Mouse (Mus musculus) limb, embryonic 11.5 days (tissue): ENCODE data around the gene Slc19a1. TPM values are rescaled to one million over a fixed set of nuclear protein-coding genes. Genes with fewer than 3 reads are reported as not detected.

Source experiments
- ATAC-seq: fragments of 200-750 bp; cut with Nextera tagmentation; 2 replicates; pipeline ENCODE4 v1.8.0; 2017; ENCODE audit warnings: low read depth; ENCODE audit not compliant: insufficient number of reproducible peaks, low FRiP score, low TSS enrichment
- DNase-seq: peaks from one replicate; pipeline ENCODE4 v3.0.0-alpha.2; 2015; ENCODE audit warnings: low spot score
- H3K27ac ChIP-seq: fragments of 300-500 bp; sonication (generic); replicated peaks from 2 replicates; pipeline ENCODE4 v1.5.1; 2014; ENCODE audit warnings: low read depth, mild to moderate bottlenecking, low read length
- H3K27me3 ChIP-seq: fragments of 300-500 bp; sonication (generic); 2 replicates; pipeline ENCODE4 v1.6.1; 2014; ENCODE audit warnings: mild to moderate bottlenecking, low read length, mixed read lengths; ENCODE audit not compliant: control insufficient read depth, insufficient read depth
- H3K36me3 ChIP-seq: fragments of 300-500 bp; sonication (generic); 2 replicates; pipeline ENCODE4 v1.6.1; 2014; ENCODE audit warnings: mild to moderate bottlenecking, low read length, moderate library complexity, mixed read lengths; ENCODE audit not compliant: control insufficient read depth, insufficient read depth
- H3K4me1 ChIP-seq: fragments of 300-500 bp; sonication (generic); 2 replicates; pipeline ENCODE4 v1.6.1; 2014; ENCODE audit warnings: low read length, mixed read lengths; ENCODE audit not compliant: control insufficient read depth, insufficient read depth
- H3K4me2 ChIP-seq: fragments of 300-500 bp; sonication (generic); 2 replicates; pipeline ENCODE4 v1.6.1; 2014; ENCODE audit warnings: low read depth, mild to moderate bottlenecking, moderate library complexity; ENCODE audit not compliant: severe bottlenecking
- H3K4me3 ChIP-seq: fragments of 300-500 bp; sonication (generic); 2 replicates; pipeline ENCODE4 v1.5.1; 2014; ENCODE audit warnings: low read depth, low read length
- H3K9ac ChIP-seq: fragments of 300-500 bp; sonication (generic); 2 replicates; pipeline ENCODE4 v1.6.1; 2014; ENCODE audit warnings: mild to moderate bottlenecking, low read length
- H3K9me3 ChIP-seq: fragments of 300-500 bp; sonication (generic); 2 replicates; pipeline ENCODE4 v1.6.1; 2016; ENCODE audit warnings: low read length; ENCODE audit not compliant: control insufficient read depth
- WGBS: fragments of 180-500 bp; shearing (Covaris S2); extraction: QIAGEN DNeasy Blood & Tissue Kit; methylation state at CpG from one replicate; pipeline ENCODE4 v1.1.7; 2014; 5-methylcytosine and 5-hydroxymethylcytosine counted together
- polyA plus RNA-seq: library from polyadenylated mRNA; unstranded; fragments of >200 nt; fragmentation: Nextera tagmentation; extraction: Ambion mirVana; gene quantifications from 2 replicates; pipeline ENCODE4 v1.2.1, GENCODE M21; 2014

The Slc19a1 gene
- 29.2 and 34.1 TPM in 2 replicates for polyA plus RNA-seq

- no peak for DNase-seq
- no peaks in the 10 kb centered on the region for H3K9me3 ChIP-seq
- peak within 1 kb of the TSS; percentile 69 for H3K4me3 ChIP-seq
- H3K4me2 ChIP-seq: peak within 1 kb of the TSS; percentile 84
- H3K9ac ChIP-seq: peak within 1 kb of the TSS; percentile 50
- 34% methylated on average over 13 of the region's 13 CpGs for WGBS
- peak; percentile 5; the same call in 1 of the 2 replicates for ATAC-seq
- H3K36me3 ChIP-seq: no peaks in the 10 kb centered on the region
- no peaks in the 10 kb centered on the region for H3K27me3 ChIP-seq
- H3K4me1 ChIP-seq: peaks cover 12% of the 10 kb centered on the region
- no peak within 1 kb of the TSS; the same call in 1 of the 2 replicates for H3K27ac ChIP-seq
Observed at GRCm38 (mm10) chr10:77031768-77032375, at the start of gene Slc19a1. Gene Slc19a1, plus strand, starts transcription at chr10:77032241.

- ATAC-seq (no peak), DNase-seq (no peak)
- Histone ChIP-seq H3K27ac (no peak overlapping the region), H3K4me2 (no peak overlapping the region), H3K4me3 (no peak overlapping the region), H3K27me3 (no peaks in the 10 kb centered on the region), H3K9me3 (no peaks in the 10 kb centered on the region), H3K4me1 (no peaks in the 10 kb centered on the region), H3K9ac (no peak overlapping the region), H3K36me3 (no peaks in the 10 kb centered on the region)
- WGBS: 90% methylated on average over 5 of the region's 5 CpGs
Observed at GRCm38 (mm10) chr10:76988586-76988985, 43.5 kb upstream of the Slc19a1 start.

- ATAC-seq (no peak), DNase-seq (no peak)
- Histone ChIP-seq H3K36me3 (no peaks in the 10 kb centered on the region), H3K4me1 (no peaks in the 10 kb centered on the region), H3K4me3 (no peak overlapping the region), H3K27ac (no peak overlapping the region), H3K9ac (no peak overlapping the region), H3K27me3 (no peaks in the 10 kb centered on the region), H3K4me2 (no peak overlapping the region), H3K9me3 (no peaks in the 10 kb centered on the region)
- 58% methylated on average over 3 of the region's 3 CpGs for WGBS
Observed at GRCm38 (mm10) chr10:76992456-76992855, 39.6 kb upstream of the Slc19a1 start.

- Histone ChIP-seq H3K36me3 (no peaks in the 10 kb centered on the region), H3K9me3 (no peaks in the 10 kb centered on the region), H3K4me3 (no peak overlapping the region), H3K27me3 (no peaks in the 10 kb centered on the region), H3K27ac (no peak overlapping the region), H3K4me1 (no peaks in the 10 kb centered on the region), H3K9ac (no peak overlapping the region), H3K4me2 (no peak overlapping the region)
- WGBS: 85% methylated on average over 17 of the region's 17 CpGs
- DNase-seq: no peak
- no peak for ATAC-seq
Observed at GRCm38 (mm10) chr10:76997759-76998513, 34.1 kb upstream of the Slc19a1 start.

GRCm38 (mm10) chr10:77004936-77005335 is 27.1 kb upstream of the Slc19a1 start:
- ATAC-seq (0 out of 2 replicates have a peak, but pooled peaks have one; percentile 13), DNase-seq (peak; percentile 40)
- no peaks in the 10 kb centered on the region for H3K36me3 ChIP-seq
- no peaks in the 10 kb centered on the region for H3K27me3 ChIP-seq
- no peak overlapping the region for H3K9ac ChIP-seq
- WGBS: 8% methylated on average over 7 of the region's 7 CpGs
- no peak overlapping the region for H3K4me3 ChIP-seq
- H3K27ac ChIP-seq: 0 out of 2 replicates have a peak overlapping the region, but pooled peaks have one; percentile 15
- no peaks in the 10 kb centered on the region for H3K9me3 ChIP-seq
- H3K4me1 ChIP-seq: peaks cover 13% of the 10 kb centered on the region
- H3K4me2 ChIP-seq: no peak overlapping the region

- 26% methylated on average over 8 of the region's 8 CpGs for WGBS
- ATAC-seq (no peak), DNase-seq (peak; percentile 67)
- Histone ChIP-seq H3K27me3 (no peaks in the 10 kb centered on the region), H3K4me2 (no peak overlapping the region), H3K4me1 (peaks cover 13% of the 10 kb centered on the region), H3K36me3 (no peaks in the 10 kb centered on the region), H3K9me3 (no peaks in the 10 kb centered on the region), H3K4me3 (no peak overlapping the region), H3K9ac (no peak overlapping the region), H3K27ac (peak overlapping the region; percentile 3; the same call in 1 of the 2 replicates)
Observed at GRCm38 (mm10) chr10:77007433-77008108, 24.5 kb upstream of the Slc19a1 start.

GRCm38 (mm10) chr10:77008109-77008561 is 23.9 kb upstream of the Slc19a1 start:
- H3K4me1 ChIP-seq: peaks cover 13% of the 10 kb centered on the region
- 27% methylated on average over 9 of the region's 9 CpGs for WGBS
- peak; percentile 46 for DNase-seq
- ATAC-seq: no peak
- H3K4me2 ChIP-seq: no peak overlapping the region
- H3K9me3 ChIP-seq: no peaks in the 10 kb centered on the region
- no peaks in the 10 kb centered on the region for H3K36me3 ChIP-seq
- H3K27me3 ChIP-seq: no peaks in the 10 kb centered on the region
- H3K27ac ChIP-seq: peak overlapping the region; percentile 3; the same call in 1 of the 2 replicates
- H3K4me3 ChIP-seq: no peak overlapping the region
- no peak overlapping the region for H3K9ac ChIP-seq

GRCm38 (mm10) chr10:77008698-77009097 is 23.3 kb upstream of the Slc19a1 start:
- Histone ChIP-seq H3K9me3 (no peaks in the 10 kb centered on the region), H3K4me1 (peaks cover 13% of the 10 kb centered on the region), H3K4me3 (no peak overlapping the region), H3K27me3 (no peaks in the 10 kb centered on the region), H3K36me3 (no peaks in the 10 kb centered on the region), H3K27ac (no peak overlapping the region), H3K9ac (no peak overlapping the region), H3K4me2 (no peak overlapping the region)
- no peak for ATAC-seq
- 86% methylated on average over 2 of the region's 3 CpGs for WGBS
- DNase-seq: no peak
